Mouse (Mus musculus): Measurements from ENCODE around the gene Lrcol1. TPM values are rescaled to one million over a fixed set of nuclear protein-coding genes. Genes with fewer than 3 reads are reported as not detected.

Gene Lrcol1
- polyA plus RNA-seq, 2 experiments, result not detected

- no peaks in the 10 kb centered on the region for H3K9me3 ChIP-seq (ENCODE audit: control insufficient read depth, low read length)
- H3K4me1 ChIP-seq (ENCODE audit: control insufficient read depth, insufficient read depth, low read length), result no peaks in the 10 kb centered on the region
- DNase-seq (ENCODE audit: low spot score) (peak; percentile 83), ATAC-seq (ENCODE audit: low FRiP score, low read depth) (peak; percentile 34; the same call in 1 of the 2 replicates)
- H3K27ac ChIP-seq (replicated peaks; ENCODE audit: low read depth, low read length), result no peak overlapping the region
- H3K4me3 ChIP-seq (replicated peaks; ENCODE audit: low read length), result no peak overlapping the region
- no peak overlapping the region for H3K4me2 ChIP-seq (replicated peaks; ENCODE audit: low read depth, low read length, severe bottlenecking)
- H3K9ac ChIP-seq (ENCODE audit: low read depth, low read length, severe bottlenecking), result no peak overlapping the region
- peaks cover 3% of the 10 kb centered on the region; the same call in 1 of the 2 replicates for H3K36me3 ChIP-seq (ENCODE audit: control insufficient read depth, insufficient read depth, low read length)
- H3K27me3 ChIP-seq (ENCODE audit: control insufficient read depth, insufficient read depth, low read length), result no peaks in the 10 kb centered on the region
- WGBS, result 34% methylated on average over 8 of the region's 9 CpGs
- TF ChIP-seq POLR2A (IDR thresholded peaks at IDR 0.05; ENCODE audit: borderline replicate concordance, extremely low read depth, insufficient read depth, insufficient read length), result no peak
Measured at GRCm38 (mm10) chr5:110357531-110358179, 13.1 kb downstream of the Lrcol1 start.

DNA sequence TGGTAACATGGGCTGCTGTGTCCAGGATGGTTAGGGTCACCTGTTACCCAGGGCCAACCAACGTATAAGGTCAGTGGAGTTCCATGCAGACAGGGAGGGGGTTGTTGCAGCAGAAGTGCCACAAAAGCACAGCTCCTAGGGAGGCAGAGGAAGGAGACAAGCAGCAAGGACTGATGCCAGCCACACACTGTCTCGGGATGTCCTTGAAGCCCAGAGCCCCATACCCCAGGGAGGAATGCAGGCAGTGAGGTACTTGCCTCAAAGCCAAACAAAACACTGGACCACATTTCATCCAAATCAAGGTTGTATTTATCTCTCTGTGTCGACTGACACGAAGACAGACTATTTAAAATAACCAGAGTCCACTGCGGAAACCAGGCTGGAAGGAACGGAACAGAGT lies 16.9 kb downstream of the Lrcol1 start:
- peaks cover 4% of the 10 kb centered on the region; the same call in 1 of the 2 replicates for H3K4me1 ChIP-seq (ENCODE audit: control insufficient read depth, insufficient read depth, low read length)
- DNase-seq (ENCODE audit: low spot score) (no peak), ATAC-seq (ENCODE audit: low FRiP score, low read depth) (no peak)
- 91% methylated on average over 6 of the region's 6 CpGs for WGBS
- H3K4me3 ChIP-seq (replicated peaks; ENCODE audit: low read length), result no peak overlapping the region
- peaks cover 16% of the 10 kb centered on the region for H3K36me3 ChIP-seq (ENCODE audit: control insufficient read depth, insufficient read depth, low read length)
- H3K4me2 ChIP-seq (replicated peaks; ENCODE audit: low read depth, low read length, severe bottlenecking), result no peak overlapping the region
- no peak for TF ChIP-seq POLR2A (IDR thresholded peaks at IDR 0.05; ENCODE audit: borderline replicate concordance, extremely low read depth, insufficient read depth, insufficient read length)
- H3K27me3 ChIP-seq (ENCODE audit: control insufficient read depth, insufficient read depth, low read length), result no peaks in the 10 kb centered on the region
- H3K27ac ChIP-seq (replicated peaks; ENCODE audit: low read depth, low read length), result no peak overlapping the region
- no peaks in the 10 kb centered on the region for H3K9me3 ChIP-seq (ENCODE audit: control insufficient read depth, low read length)
- no peak overlapping the region for H3K9ac ChIP-seq (ENCODE audit: low read depth, low read length, severe bottlenecking)

GRCm38 (mm10) chr5:110362813-110363178 lies 18.3 kb downstream of the Lrcol1 start:
- peak overlapping the region; percentile 49 for H3K4me3 ChIP-seq (replicated peaks; ENCODE audit: low read length)
- DNase-seq (ENCODE audit: low spot score), result no peak
- H3K27me3 ChIP-seq (ENCODE audit: control insufficient read depth, insufficient read depth, low read length), result no peaks in the 10 kb centered on the region
- H3K9ac ChIP-seq (ENCODE audit: low read depth, low read length, severe bottlenecking), result peak overlapping the region; percentile 58
- no peak overlapping the region for H3K27ac ChIP-seq (replicated peaks; ENCODE audit: low read depth, low read length)
- H3K4me2 ChIP-seq (replicated peaks; ENCODE audit: low read depth, low read length, severe bottlenecking), result peak overlapping the region; percentile 88
- WGBS, result 4% methylated on average over 26 of the region's 28 CpGs
- peaks cover 25% of the 10 kb centered on the region for H3K36me3 ChIP-seq (ENCODE audit: control insufficient read depth, insufficient read depth, low read length)
- H3K4me1 ChIP-seq (ENCODE audit: control insufficient read depth, insufficient read depth, low read length), result peaks cover 4% of the 10 kb centered on the region; the same call in 1 of the 2 replicates
- ATAC-seq (ENCODE audit: low FRiP score, low read depth), result peak; percentile 50; the same call in 1 of the 2 replicates
- H3K9me3 ChIP-seq (ENCODE audit: control insufficient read depth, low read length), result no peaks in the 10 kb centered on the region
- no peak for TF ChIP-seq POLR2A (IDR thresholded peaks at IDR 0.05; ENCODE audit: borderline replicate concordance, extremely low read depth, insufficient read depth, insufficient read length)

DNA sequence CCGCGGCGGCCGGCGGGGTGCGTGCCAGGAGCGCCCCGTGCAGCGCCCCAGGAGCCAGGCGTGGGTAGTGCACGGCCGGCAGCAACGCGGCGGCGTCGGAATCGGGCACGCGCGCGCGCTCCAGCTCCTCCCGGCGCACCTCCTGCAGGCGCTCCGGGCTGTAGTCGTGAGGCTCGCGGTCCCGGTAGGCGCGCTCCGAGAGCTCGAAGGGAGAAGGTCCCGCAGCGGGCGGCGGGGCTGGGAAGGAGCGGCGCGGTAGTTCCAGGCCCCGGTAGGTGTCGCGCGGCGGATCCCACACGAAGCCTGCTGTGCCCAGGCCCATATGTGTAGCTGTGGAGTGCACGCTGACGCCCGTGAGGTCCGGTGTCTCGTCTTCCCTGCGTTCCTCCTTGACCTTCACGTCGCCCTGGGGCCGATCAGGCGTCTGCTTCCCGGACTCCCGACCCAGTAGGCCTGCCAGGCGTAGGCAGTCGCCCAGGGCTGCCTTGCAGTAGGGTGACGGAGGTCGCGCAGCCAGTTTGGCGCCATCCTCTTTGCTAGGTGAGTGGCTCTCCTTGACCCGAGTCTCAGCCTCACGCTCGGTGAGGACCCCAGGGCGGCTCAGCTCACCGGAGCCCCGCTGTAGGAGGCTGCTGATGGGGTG lies 18.8 kb downstream of the Lrcol1 start:
- Histone ChIP-seq H3K27ac (replicated peaks; ENCODE audit: low read depth, low read length) (no peak overlapping the region), H3K36me3 (ENCODE audit: control insufficient read depth, insufficient read depth, low read length) (peaks cover 29% of the 10 kb centered on the region), H3K9ac (ENCODE audit: low read depth, low read length, severe bottlenecking) (peak overlapping the region; percentile 58), H3K4me1 (ENCODE audit: control insufficient read depth, insufficient read depth, low read length) (peaks cover 4% of the 10 kb centered on the region; the same call in 1 of the 2 replicates), H3K27me3 (ENCODE audit: control insufficient read depth, insufficient read depth, low read length) (no peaks in the 10 kb centered on the region), H3K4me3 (replicated peaks; ENCODE audit: low read length) (peak overlapping the region; percentile 49), H3K4me2 (replicated peaks; ENCODE audit: low read depth, low read length, severe bottlenecking) (peak overlapping the region; percentile 88), H3K9me3 (ENCODE audit: control insufficient read depth, low read length) (no peaks in the 10 kb centered on the region)
- TF ChIP-seq POLR2A (IDR thresholded peaks at IDR 0.05; ENCODE audit: borderline replicate concordance, extremely low read depth, insufficient read depth, insufficient read length), result no peak
- 9% methylated on average over 30 of the region's 72 CpGs for WGBS
- DNase-seq (ENCODE audit: low spot score), result peak; percentile 82
- peak; percentile 81 for ATAC-seq (ENCODE audit: low FRiP score, low read depth)

GRCm38 (mm10) chr5:110363822-110364545 lies 19.5 kb downstream of the Lrcol1 start:
- H3K9me3 ChIP-seq (ENCODE audit: control insufficient read depth, low read length), result no peaks in the 10 kb centered on the region

More at GRCm38 (mm10) chr5:110363822-110364545, 19.5 kb downstream of the Lrcol1 start:
- Histone ChIP-seq H3K4me1 (ENCODE audit: control insufficient read depth, insufficient read depth, low read length) (peaks cover 4% of the 10 kb centered on the region; the same call in 1 of the 2 replicates), H3K4me2 (replicated peaks; ENCODE audit: low read depth, low read length, severe bottlenecking) (peak overlapping the region; percentile 88), H3K9ac (ENCODE audit: low read depth, low read length, severe bottlenecking) (peak overlapping the region; percentile 58), H3K36me3 (ENCODE audit: control insufficient read depth, insufficient read depth, low read length) (peaks cover 35% of the 10 kb centered on the region), H3K27me3 (ENCODE audit: control insufficient read depth, insufficient read depth, low read length) (no peaks in the 10 kb centered on the region), H3K4me3 (replicated peaks; ENCODE audit: low read length) (peak overlapping the region; percentile 49), H3K27ac (replicated peaks; ENCODE audit: low read depth, low read length) (no peak overlapping the region)
- DNase-seq (ENCODE audit: low spot score) (peak; percentile 11), ATAC-seq (ENCODE audit: low FRiP score, low read depth) (0 out of 2 replicates have a peak, but pooled peaks have one; percentile 11)
- 33% methylated on average over 11 of the region's 11 CpGs for WGBS
- TF ChIP-seq POLR2A (IDR thresholded peaks at IDR 0.05; ENCODE audit: borderline replicate concordance, extremely low read depth, insufficient read depth, insufficient read length), result no peak
